Mouse (Mus musculus) heart, postnatal 14 days (tissue): ENCODE measurements around the gene Pias4. TPM values are rescaled to one million over a fixed set of nuclear protein-coding genes. Genes with fewer than 3 reads are reported as not detected.
"Not testable (repeated sequence)": the region's sequence is repeated elsewhere in the genome, so short reads cannot be mapped to it uniquely, and the experiment has no call there.

ENCODE experiments used
- DNase-seq, 2 experiments: peaks; one replicate each; pipeline ENCODE4 v3.0.0; 2021 to 2022
- intact Hi-C: fragments of 180-260 bp; cut with DNase I; formaldehyde crosslinking; loops from one replicate; pipeline ENCODE4 v1.15.1; 2025
- long read RNA-seq, 2 experiments: library from polyadenylated mRNA; stranded (forward); transcript quantifications; one replicate each; pipeline ENCODE4 v2.0.0; 2021
- total RNA-seq, 2 experiments: library from RNA; stranded (reverse); gene quantifications; 2 replicates each; pipeline ENCODE4 v1.2.3; 2021

Pias4 gene
- 10 to 100 TPM; 15.2 to 18.3 TPM for total RNA-seq
- long read RNA-seq, experiment 1, transcript Pias4-201 (11 exons, 2,571 nt), result major isoform, 37 of 45 reads
- long read RNA-seq, experiment 1, partial matches to known transcripts, result 3 of 45 reads
- long read RNA-seq, experiment 1, other reads (novel, unspliced or antisense), result 5 of 45 reads
- long read RNA-seq, experiment 2, transcript Pias4-201 (11 exons, 2,571 nt), result major isoform, 30 of 32 reads
- long read RNA-seq, experiment 2, partial matches to known transcripts, result 1 of 32 reads
- long read RNA-seq, experiment 2, other reads (novel, unspliced or antisense), result 1 of 32 reads

DNA sequence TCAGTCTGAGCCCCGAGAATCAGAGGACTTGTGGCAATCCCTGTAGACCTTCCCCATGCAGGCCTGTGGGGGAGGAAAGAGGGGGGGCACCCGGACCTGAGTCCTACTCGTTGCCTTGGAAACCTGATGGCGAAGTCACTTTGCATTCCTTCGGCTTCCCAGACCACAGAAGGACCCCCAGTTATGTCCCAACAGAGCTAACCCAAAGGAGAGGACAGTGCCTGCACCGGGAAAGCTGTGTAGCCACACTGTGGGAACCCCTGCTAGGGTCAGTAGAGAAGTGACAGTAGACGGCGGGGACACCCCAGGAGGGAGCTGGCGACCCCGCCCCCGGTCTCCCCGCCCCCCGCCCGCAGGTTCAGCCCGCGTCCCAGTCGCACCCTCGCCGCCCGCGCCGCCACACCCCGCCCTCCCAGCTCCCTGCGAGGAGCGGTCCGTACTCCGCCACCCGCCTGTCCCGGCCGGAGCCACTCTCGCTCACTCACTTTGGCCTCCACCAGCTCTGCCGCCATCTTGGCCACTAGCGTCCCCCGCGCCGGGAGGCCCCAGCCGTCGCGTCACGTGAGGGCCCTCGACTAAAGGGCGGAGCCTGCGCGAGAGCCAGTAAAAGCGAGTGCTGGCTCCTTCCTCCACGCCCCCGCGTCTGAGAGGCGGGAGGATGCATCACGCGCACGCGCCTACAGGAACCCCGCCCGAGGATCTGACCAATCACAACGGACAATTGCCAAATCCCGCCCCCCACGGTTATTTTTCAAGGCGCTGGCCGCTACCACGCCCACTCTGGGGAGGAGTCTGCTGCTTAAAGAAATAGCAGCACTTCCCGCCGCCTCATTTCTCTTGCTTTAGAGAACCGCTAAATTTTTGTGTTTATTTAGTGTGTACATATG, at the start of gene Pias4:
Gene Pias4, minus strand, starts transcription at position 724 of the 887 bp plus-strand sequence.
- peak; percentile 100 for DNase-seq
- intact Hi-C loops, result loop anchor here (2.0 kb wide), 1 partner anchor 29 kb away; no protein-coding TSS in a partner anchor

DNA sequence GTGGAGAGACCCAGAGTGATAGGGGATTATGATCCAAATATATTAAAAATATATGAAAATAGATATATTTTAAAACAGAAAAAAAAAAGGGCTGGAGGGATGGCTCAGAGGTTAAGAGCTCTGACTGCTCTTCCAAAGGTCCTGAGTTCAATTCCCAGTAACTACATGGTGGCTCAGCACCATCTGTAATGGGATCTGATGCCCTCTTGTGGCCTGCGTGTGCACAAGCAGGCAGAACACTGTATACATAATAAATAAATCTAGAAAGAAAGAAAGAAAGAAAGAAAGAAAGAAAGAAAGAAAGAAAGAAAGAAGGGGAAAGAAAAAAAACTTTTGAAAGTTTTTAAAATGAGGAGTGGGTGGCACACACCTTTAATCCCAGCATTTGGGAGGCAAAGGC, 49.5 kb upstream of the Pias4 start:
- DNase-seq, intact Hi-C loops: not testable (repeated sequence)

DNA sequence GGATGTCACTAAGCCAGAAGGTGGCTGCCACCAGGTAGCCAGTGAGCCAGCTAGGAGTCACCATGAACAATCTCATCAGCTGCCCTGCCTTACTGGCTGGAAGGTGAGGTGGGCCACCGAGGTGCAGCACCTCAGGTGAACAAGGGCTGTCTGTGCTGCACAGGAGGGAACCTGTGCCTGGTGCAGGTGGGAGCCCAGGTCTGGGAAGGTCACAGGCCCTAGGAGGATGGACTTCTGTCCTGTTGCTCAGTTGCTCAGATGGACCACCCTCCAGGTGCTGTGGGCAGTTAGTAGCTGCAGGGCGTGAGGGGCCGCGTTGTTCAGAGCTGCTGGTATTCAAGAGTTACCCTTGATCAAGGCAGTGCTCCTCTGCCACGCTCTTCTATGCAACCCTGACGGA, 49.1 kb upstream of the Pias4 start:
- intact Hi-C loops, result no loop called here
- DNase-seq, result no peak

DNA sequence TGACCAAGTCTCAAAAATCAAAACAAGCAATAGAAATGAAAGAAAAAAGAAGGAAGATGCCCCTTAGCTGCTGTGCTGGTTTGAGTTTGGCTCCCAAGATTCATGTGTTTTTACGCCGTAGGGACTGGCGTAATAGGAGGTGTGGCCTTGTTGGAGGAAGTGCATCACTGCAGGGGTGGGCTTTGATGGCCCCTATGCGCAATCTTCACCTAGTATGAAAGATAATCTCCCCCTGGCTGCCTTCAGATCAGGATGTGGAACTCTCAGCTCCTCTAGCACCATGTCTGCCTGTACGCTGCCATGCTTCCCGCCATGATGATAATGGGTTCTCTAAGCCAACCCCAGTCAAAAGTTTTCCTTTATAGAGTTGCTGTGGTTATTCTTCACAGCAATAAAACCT, 48.5 kb upstream of the Pias4 start:
- intact Hi-C loops, result no loop called here
- no peak for DNase-seq

DNA sequence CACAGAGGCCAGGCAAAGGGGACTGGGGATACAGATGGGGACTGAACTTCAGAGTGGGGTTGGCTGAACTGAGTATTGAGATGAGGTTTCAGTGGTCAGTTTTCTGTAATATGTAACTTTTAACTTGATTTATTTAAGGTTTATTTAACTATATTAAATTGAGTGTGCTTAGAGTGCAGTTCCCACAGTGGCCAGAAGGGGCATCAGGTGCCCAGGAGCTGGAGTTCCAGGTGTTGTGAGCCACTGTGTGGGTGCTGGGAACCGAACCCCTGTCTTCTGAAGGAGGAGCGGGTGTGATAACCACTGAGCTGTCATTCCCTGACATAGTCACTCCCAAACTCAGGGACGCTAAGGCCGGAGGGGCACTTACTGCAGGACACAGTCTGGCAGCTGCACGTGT, 42.4 kb upstream of the Pias4 start:
- DNase-seq, result peak in 1 of 2 experiments; percentile 29
- intact Hi-C loops, result no loop called here

DNA sequence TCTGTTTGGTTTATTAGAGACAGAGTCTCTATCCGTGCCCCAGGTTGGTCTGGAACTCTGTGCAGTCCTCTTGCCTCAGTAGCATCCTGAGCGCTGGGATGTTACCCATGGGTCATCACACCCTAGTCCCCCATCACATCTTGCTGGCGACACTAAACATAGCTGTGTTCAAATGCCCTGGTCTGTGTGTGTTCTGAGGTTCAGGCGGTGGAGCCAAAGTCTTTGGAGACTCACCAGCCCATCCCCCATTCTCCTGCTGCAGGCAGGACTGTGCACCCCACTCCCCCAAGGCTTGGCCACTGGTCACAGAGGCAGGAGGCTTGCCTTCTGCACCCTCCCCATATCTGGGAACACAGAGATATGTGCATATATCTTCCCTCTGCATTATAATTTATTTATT, 36.4 kb upstream of the Pias4 start:
- intact Hi-C loops, result no loop called here
- peak in 1 of 2 experiments; percentile 23 for DNase-seq

DNA sequence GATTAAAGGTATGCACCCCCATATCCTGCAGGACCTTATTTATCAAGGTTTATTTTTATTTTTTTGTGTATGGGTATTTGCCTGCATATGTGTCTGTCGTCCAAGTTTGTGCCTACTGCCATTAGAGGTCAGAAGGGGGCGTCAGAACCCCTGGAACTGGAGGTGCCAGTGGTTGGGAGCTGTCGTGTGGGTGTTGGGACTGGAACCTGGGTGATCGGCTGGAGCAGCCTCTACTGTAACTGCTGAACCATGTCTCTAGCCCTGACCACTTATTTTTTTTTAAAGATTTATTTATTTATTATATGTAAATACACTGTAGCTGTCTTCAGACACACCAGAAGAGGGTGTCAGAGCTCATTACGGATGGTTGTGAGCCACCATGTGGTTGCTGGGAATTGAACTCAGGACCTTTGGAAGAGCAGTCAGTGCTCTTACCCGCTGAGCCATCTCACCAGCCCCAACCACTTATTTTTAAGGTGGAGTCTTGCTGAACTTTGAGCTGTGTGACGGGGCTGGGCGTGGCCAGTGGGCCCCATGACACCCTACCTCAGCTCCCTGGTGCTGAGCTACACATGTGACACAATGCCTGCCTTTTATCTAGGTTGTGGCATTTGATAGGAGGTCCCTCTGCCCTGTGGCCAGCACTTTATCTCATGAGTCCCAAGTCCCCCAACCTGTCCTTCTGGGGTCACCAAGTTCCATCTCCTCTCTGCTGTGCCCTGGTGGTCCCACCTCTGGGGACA, 35.4 kb upstream of the Pias4 start:
- peak in 1 of 2 experiments; percentile 34 for DNase-seq

DNA sequence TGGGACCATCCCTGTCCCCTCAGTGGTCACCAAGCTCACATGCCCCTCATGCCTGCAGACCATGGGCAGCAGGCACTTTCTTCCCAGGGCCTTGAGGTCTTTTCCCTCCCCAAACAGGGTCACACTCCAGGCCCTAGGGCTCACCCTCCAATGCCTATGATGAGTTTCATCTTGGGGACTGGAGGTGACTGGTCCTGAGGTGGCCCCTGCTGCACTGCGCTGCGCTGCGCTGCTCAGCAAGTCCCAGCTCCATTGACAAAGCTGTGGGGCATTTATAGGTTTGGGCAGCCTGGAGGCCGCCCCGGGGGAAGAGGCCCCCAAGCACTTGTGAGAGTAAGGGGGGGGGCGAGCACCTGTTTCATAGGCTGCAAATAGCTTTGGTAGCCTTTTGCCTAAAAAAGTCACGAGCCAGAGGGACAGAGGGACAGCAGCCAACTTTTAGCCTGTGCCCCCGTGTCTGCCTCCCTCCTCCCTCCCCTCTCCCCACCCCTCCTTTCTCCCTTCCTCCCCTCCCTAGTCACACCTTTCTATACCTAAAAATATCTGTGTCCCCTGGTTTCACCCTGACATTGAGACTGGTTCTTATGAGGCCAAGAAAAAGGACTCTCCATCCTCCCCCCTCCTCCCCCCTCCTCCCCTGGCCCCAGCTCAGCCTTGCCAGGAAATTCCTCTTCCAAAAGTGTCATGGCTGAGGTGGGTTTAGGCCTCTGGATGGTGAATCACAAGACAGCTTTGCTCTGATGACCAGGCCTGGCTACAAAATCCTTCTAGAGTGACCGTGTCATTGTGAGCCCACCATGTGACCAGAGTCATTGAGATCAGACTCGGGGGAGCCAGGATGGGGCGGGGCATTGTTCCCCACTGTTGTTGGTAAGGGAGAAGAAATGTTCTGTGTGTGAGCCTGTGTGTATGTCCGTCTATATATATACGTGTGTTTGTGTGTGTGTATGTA, 34.4 kb upstream of the Pias4 start, which contains the start of gene Nmrk2:
Gene Nmrk2, minus strand, starts transcription at position 245 of the 952 bp plus-strand sequence.
- DNase-seq, result peak in 1 of 2 experiments; percentile 66
- intact Hi-C loops, result no loop called here

More for the DNA sequence above, 35.4 kb upstream of the Pias4 start:
- intact Hi-C loops, result no loop called here

DNA sequence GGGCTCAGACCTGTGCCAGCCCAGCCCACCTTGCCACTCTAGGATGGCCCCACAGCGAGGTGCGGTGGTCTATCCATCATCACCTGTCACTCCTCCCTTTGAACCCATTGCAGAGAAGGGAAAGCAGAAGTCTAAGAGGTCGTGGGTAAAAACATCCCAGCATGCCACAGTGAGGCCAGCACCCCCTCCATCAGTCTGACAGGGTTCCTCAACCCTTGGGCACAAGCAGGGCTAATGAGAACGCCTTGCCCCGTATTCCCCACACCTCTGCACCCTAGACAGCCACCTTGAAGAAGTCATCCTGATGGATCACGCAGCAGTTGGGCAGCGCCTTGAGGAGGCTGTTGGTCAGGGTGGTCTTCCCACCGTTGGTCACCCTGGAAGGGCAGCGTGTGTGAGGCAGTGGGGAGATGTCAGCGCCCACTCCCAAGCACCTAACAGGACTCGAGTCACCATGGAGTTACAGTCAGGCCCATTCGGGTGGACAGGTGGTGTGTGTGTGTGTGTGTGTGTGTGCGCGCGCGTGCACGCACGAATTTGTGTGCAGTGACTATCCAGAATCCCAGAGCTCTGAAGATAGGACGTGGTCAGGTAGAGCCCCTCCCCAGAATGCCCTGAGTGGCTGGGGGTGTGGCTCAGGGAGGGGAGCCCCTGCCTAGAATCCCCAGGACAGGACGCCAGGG, 33.0 kb upstream of the Pias4 start:
- intact Hi-C loops, result no loop called here
- peak in 1 of 2 experiments; percentile 24 for DNase-seq

DNA sequence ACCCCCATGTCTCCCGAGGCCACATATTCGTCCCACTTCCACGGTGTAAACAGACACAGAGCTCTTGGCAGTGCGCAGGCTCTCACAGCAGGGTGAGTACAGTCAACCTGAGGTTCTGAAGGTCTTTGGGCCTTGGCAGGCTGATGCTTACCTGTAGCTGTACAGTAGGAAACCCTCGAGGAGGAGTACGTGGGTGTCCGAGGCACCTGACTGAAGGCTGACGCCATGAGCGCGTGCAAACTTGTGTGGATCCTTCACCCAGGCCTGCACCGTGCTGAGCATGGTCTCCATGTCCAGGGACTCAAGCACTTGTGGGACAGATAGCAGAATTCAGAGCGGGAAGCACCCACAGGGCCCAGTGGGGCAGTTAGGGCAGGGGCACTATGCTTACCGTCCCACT, 32.4 kb upstream of the Pias4 start:
- intact Hi-C loops, result no loop called here
- DNase-seq, result peak in 1 of 2 experiments; percentile 33

DNA sequence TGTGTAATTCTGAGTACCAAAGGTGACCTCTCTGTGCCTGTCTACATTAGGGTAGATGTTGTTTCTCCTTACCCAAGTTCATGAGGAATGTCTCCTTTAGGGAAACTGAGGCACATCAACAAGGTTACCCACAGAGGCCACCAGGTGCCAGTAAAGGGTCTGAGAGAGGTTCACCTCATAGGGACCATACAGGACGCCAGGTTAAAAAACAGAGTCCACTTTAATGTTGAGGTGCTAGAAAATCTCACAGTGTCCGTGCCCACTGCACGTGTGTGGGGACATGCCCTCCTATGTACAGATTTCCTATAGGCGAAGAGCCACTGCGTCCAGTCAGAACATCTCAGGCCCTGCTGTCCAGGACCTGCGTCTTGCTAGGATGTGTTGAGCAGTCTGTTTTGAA, 31.3 kb upstream of the Pias4 start:
- intact Hi-C loops, result loop anchor here (1.0 to 2.0 kb wide), 2 partner anchors 19 to 42 kb away; no protein-coding TSS in a partner anchor
- DNase-seq, result peak in 1 of 2 experiments; percentile 18

DNA sequence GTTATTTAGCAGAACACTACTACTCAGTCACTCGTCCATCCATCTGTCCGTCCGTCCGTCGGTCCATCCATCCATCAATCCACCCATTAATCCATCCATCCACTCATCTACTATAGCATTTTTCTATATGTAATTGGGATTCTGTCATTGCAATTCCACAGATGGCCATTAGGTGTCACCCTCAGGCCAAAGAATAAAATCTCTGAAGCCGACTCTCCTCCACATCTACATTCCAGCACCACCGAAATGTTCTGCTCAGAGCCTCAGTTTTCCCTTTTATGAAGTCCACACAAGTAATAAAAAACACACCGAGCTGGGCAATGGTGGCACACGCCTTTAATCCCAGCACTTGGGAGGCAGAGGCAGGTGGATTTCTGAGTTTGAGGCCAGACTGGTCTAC, 30.5 kb upstream of the Pias4 start:
- intact Hi-C loops, result loop anchor here (1.0 to 2.0 kb wide), 2 partner anchors 20 to 43 kb away; no protein-coding TSS in a partner anchor
- DNase-seq, result peak in 1 of 2 experiments; percentile 77

DNA sequence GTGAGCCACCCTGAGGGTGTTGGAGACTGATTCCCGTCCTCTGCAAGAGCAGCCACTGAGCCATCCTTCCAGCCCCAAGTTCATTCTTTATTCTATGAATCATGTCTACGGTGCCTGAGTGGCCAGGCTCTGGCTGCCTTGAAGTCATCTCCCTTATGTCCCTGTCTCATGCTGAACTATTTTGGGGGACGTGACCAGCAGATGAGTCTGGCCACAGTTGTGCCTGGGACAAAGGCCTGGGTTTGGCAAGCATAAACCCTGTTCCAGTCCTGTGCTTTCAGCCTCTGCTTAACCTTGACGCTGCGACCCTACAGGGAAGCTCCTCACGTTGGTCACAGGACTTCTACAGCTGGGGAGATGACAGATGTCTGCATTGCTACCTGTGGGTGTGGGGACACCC, 29.6 kb upstream of the Pias4 start:
- intact Hi-C loops, result no loop called here
- DNase-seq, result peak in 1 of 2 experiments; percentile 34

DNA sequence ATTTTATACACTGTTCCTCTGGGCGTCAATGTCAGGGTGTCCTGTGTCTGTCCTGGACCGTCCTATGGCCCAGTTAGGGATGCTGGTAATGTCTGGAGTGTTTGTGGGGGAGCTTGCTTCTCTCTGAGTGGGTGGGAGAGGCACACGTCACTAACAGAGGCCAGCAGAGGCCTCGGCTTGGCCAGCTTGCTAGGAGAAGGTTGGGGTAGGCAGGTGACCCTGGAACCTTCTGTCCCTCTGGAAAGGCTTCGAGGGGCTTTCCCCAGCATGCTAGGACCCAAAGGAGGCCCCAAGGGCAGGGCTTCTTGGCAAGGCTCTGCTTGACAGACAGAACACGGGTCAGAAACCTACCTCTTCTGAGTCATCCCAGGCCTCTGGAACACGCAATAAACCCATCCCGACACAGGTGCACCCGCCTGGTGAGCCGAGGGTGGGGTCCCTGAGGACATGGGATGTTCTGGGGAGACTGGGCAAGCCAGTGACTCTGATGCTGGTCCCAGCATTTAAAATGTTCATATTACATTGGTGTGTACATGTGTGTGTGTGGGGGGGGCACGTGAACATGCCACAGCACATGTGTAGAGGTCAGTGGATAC, 28.8 kb upstream of the Pias4 start:
- peak in 1 of 2 experiments; percentile 45 for DNase-seq

DNA sequence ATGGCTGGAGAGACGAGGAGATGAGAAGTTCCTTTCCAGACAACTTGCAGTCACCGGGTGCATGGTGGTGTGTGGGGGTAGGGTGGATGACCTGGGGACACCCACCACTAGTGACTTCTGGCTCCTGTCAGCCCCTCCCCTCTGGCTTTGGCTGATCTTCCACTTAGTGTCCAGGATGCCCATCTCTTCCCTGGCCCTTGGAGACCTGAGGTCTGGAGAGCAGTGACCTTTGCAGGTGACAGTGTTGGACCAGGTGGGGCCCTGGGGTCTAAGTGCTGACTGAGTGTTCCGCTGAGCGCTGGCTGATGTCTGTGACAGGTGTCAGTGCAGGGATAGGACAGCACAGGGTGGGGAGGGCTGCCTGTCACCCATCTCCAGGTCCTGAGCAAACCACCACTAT, 27.6 kb upstream of the Pias4 start:
- intact Hi-C loops, result no loop called here
- DNase-seq, result peak in 1 of 2 experiments; percentile 42

More for the DNA sequence above, 28.8 kb upstream of the Pias4 start:
- intact Hi-C loops, result no loop called here

DNA sequence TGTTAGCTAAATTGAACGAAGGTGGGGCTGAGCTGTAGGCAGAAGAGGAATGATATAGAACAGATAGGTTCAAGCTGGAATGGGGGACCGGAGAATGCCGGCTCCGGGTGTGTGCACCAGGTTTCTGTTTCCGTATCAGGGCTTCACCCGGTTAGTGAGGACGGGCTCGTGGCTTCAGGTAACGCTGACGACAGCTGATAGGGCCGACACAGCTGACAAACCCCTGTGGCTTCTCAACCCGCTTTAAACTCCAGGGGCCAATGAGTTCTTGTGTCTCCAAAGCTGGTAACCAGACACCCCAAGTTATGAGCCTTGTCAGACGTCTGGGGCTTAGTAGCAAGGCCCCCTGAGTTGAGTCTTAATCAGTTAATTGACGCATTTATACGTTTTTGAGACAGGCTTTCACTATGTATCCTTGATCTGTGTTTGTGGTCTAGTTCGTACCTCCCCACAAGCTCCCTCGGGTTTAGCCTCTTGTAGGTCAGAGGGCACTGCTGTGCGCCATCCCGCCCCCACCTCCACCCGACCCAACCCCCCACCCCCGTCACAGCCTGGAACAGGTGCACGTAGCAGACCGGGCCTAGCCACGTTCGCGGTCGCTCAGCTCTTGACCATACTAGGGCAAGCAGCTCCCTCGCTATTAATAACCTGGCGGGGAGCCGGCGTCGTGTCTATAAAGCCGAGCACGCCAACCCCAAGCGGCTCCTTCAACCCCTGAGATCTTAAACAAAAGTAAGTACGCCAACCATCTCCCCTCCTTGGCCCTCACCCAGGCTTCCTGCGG, 26.5 kb upstream of the Pias4 start:
- DNase-seq, result peak; percentile 64 to 77
- intact Hi-C loops, result no loop called here

DNA sequence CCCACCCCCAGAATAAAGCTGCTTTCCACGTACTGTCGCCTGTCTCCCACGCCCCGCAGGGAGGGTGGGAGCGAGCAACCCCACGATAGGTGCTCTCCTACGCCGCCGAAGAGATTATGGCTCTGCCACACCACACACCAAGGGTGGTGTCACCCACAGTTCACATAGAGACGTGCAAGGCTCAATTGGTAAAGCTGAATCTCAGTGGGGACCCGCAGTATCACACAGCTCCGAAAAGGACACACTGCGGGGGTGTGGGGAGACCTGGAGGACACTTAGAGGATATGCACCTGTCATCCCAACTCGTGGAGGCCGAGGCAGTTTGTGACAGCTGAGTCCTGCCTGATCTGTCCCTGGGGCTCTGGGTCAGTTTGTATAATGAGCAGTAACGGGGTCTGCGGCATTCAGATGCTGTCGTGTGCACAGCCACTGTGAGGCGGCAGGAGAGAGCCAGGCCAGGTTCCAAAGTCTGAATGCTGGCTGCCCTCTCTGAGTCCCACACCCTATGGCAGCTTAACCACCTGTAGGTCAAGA, 25.3 kb upstream of the Pias4 start:
- peak in 1 of 2 experiments; percentile 47 for DNase-seq
- intact Hi-C loops, result no loop called here
